Mouse (Mus musculus) retina, postnatal 1 day (tissue): ENCODE data around the gene Cxcl2.

Source experiments
- DNase-seq: peaks from one replicate; pipeline ENCODE4 v3.0.0-alpha.2; 2012

The Cxcl2 gene

DNA sequence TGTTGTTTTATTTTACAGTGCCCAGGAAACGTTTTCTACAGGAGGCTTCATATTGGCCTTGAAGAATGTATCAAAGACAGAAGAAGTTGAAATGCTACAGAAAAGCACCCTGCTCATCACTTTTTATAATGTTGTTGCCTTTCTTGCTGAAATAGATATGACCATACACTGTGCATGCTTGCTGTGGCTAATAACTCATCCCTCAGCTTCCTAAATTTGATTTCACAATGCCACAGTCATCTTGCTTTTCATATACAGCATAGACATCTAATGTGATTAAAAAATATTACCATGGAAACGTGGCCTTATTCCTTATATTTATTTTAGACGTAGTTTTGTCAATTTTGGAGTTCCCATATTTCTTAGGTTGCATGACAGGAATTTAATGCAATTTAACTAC is 6.2 kb upstream of the Cxcl2 start:
- no peak for DNase-seq

DNA sequence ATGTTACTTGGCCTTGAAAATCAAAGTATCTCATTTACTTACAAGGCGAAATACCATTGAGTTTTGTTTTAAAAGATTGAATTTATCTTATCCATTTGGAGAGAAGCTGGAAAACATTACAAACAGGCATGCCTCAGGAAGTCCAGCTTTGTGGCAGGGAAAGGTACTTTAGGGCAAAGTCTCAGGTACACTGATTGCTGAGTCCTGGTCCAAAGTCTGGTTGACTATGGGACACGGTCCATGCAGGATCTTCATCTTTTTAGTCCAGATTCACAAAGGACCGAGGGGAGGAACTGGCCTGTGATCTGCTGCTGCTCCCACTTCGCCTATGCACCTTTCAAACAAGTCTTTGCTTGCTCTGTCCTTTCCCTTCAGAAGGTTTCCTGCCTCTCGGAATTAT is 4.4 kb upstream of the Cxcl2 start:
- DNase-seq = no peak

DNA sequence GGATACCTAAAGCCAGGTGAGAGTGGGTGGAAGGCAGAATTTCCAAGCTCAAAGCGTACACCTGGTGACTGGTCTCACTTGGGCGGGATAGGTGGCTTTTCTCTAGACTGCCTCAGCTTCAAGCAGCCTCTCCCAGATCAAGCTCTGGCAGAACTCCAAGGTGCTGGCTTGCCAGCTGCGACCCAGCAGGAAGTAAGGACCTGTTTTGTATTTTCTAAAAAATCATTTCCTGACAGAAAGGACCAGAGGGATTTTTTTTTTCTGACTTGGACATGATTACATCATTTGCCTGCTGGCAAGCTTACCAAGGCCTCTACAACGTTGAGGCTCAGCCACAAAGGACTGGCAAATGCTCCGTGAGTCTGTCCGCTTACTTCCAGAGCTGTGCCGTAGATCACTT is 3.5 kb upstream of the Cxcl2 start:
- DNase-seq = no peak

DNA sequence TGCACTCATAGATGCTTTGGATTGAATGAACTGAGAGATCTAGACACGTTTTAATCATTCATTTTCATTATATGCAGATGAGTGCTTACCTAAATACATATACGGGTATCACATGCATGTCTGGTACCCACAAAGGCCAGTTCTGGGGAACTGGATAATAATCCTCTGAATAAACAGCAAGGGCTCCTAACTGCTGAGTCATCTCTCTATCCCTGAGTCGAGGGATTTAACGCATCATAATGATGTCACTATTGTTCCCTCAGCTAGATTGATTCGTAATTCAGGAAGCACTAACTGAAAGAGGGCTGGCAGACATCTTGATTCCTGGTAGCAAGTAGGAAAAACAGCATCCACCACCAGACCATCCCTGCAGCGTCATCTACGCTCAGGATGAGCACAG is 3.0 kb upstream of the Cxcl2 start:
- no peak for DNase-seq

DNA sequence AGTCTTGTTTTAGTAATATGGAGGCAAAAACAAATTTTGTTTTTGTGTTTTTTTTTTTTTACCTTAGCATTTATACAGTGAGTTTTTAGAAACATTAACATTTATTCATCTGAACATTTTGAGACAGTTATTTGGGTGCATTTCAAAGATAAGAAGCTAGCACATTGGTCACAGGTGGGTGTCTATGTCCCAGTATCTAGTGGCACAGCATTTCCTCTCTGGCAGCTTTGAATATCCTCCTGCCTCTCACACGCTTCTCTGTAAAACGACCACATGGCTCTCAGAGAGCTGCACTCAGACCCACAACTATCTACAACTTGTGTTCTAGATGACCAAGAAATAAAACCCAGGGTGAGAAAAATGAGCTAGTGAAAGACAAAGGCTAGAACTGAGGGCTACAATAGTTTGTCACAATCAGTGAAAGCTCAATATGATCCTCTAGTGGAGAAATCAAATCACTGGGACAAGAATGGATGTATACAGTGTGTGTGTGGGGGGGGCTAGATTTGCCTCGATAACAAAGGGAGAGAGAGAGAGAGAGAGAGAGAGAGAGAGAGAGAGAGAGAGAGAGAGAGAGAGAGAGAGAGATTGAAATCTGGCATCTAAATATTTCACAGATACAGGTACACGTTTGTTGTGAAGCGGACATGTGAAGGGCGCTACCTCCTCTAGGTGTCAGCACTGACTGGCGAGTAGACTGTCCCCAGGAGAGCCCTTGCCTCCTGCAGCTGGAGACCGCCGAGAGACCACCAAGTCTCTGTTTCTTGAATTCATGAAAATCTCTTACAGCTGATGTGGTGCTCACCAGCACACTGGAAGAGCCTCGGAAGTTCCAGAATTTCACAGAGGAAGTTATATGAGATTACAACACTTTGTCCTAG is 1.1 kb upstream of the Cxcl2 start:
- DNase-seq = peak; percentile 56

DNA sequence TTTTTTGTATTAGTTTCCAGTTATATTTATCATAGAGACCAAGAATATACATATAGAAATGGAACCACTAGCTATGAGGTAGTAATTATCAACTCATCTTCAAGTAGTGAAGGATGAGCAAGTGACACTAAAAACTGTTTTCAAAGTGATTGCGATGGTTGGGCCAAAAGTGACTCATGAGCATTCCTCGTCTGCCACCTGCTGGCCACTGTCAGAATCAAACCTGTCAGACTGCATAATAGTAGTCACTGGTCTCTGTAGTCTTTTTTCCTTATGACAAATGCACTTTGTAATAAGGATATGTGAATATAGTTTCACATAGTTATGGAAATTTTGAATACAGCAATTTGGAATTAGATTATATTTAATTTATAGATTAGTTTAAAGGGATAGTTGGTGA is 5.3 kb downstream of the Cxcl2 start:
- DNase-seq = peak; percentile 79

DNA sequence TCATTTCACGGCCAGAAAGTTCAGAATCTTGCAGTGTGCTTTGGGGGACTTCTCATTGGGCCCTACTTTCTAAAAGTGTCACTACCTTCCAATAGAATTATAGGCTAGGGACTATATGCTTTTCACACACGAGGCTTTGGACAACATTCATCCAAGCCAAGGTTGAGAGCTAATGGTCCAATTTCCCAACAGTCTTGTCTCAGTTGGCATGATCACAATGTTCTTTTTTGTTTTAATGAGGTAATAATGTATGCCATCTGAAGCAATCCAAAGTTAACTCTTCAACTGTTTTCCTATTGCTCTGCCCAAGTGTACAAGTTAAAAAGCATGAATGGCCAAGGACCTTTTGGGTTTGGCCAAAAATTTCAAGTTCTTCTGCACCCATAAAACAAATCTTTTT is 15.8 kb downstream of the Cxcl2 start:
- no peak for DNase-seq

DNA sequence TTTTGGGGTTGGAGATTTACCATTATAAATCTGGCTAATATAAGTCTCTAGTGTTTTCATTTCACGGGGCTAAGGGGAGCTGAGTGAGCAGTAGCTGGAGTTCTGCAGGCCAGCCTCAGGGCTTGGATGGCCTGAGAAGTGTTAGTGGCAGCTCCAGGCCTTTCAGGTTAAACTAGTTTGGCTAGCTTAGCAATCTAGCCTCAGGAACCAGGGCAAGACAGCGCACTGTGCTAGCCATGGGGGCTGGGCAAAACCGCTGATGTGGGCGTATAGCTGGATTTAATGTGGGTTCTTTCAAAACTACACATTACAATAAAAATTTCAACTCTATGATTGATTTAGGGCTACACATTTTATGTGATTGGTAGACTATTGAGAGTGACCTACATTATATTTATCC is 19.3 kb downstream of the Cxcl2 start:
- DNase-seq = no peak

DNA sequence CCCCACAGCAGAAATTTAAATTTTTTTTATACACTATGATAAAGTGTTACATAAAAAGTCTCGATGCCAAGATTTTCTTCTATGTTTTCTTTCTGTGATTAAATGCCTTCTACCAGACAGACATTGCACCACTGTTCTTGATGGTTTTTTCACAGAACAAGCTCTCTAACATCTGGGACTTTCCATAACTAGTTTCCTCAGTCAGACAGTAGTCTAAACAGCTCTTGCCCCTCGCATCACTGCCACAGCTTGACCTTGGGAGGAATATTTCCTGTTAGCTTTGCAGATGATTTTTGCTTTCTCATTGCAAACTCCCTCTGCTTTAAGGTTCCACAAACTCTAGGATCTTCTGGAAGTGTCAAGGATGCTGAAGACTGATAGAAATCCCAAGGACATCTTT is 26.9 kb downstream of the Cxcl2 start:
- DNase-seq = no peak

DNA sequence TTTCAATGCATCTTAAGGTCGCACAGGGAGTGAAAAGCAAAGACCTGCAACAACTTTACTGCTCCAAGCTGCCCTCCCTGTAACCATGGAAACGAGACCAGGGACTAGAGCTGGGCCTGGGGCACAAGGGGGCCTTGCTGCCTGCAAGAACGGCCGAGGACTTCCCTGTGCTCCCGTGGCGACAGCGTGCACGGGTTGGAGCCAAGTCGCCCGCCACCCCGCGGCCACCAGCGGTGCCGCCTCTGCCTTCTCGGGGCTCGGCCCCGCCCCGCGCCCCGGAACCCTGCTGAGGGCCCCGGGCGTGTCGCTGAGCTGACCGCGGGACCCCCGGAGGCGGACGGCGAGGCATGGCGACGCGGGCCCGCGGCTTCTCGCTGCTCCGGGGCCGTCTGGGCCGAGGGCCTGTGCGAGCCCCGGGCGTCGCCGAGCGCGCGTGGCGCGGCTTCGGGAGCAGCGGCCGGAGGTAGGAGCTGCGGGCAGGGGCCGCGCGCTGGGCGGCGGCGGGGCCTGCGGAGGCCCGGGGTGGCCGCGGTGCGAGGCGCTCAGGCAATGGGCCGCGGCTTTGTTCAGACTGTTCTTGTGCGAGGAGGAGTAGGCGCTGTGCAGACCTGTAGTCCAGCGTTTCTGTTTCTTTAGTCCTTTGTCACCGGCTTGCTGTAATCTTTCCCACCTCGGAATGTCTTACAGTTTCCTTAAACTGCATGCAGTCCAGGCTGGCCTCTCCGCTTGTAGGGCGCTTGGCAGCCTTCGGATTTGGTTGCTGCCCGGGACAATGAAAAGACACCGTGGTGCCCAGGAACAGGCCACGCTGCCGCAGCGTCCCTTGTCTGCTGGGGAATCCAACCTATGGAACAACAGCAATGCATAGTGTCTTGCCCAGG is 27.5 kb downstream of the Cxcl2 start, which contains the start of gene Mthfd2l:
Mthfd2l (plus strand) TSS at position 147 of the 881 bp plus-strand sequence.
- DNase-seq = peak; percentile 95

DNA sequence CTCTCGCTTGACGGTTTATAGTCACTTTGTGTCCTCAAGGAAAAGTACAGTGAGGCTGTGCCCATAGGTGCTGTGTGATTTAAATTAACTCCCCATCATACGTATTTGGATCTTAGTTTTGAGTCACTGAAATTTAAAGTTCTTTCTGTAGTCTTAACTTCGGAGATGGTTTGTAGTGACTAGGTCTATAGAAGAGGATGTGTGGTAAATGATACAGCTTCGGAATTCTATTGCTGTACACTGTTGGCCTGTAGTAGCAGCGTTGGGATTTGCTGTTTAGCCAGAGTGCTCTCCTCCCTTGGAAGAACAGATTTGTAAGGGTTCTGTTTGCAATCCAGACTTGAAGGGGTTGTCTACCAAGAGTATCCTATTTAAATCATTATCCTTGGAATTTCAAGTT is 28.2 kb downstream of the Cxcl2 start:
- no peak for DNase-seq

DNA sequence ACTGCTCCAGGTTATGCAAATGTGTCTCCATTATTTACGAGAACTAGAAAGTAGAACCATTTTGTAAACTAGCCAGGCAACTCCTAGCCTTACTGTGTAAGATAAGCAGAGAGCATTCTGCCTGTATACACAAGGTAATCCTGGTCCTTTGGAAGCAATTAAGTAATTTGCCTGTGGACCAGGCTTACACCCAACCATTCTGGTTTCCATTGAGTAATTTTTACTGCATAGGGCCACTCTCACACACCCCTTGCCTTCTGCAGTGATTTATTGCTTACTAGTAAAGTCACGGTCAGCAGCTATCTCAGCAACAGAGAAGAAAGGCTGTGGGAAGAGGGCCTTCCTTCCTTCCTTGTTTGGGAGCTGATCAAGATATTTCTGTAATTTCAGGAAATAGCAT is 33.0 kb downstream of the Cxcl2 start:
- DNase-seq = no peak

DNA sequence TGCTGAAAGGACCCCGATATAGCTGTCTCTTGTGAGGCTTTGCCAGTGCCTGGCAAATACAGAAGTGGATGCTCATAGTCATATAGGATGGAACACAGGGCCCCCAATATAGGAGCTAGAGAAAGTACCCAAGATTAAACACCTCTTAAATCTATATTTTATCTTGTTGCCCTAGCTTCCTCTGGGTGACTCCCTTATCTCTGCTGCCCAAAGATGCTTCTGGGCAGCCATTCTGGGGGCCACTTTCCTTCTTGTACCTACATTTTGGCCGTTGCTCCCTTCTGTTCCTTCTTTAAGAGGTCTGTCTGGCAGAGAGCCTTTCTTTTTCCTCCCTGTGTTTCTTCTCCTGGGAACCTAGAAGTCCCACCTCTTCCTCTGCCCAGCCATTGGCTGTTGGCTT is 41.8 kb downstream of the Cxcl2 start:
- no peak for DNase-seq

DNA sequence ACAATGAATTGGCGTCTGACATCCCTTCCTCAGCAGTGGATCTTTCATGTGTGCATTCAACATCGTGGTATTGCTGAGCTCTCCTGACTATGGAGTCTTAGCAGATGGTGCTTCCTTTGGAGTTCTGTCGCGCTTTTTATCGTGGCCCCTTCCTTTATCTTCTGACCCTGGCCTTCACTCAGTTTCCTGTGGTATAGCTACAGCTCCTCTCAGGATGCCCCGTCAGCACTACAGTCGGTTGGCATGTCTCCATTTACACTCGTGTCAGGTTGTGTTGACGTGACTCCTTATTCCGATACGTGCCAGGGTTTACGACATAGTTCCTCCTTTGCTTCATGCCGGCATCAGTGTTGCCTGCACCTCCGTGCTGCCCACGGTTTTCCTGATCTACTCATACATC is 45.8 kb downstream of the Cxcl2 start:
- no peak for DNase-seq

DNA sequence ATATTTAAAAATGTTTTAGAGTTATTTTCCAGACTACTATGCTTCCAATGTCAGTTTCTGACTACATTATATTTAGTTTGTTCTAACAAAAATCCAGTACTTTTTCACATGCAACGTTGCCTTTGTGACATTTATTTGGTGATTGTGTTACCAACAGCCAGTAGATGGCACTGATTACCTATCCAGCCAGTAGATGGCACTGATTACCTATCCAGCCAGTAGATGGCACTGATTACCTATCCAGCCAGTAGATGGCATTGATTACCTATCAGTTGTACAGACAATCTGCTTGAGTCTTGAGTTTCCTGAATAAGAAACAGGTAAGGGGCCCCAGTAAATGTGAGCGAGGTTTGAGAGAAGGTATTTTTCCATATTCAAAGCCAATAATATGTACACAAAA is 47.8 kb downstream of the Cxcl2 start:
- peak; percentile 27 for DNase-seq

DNA sequence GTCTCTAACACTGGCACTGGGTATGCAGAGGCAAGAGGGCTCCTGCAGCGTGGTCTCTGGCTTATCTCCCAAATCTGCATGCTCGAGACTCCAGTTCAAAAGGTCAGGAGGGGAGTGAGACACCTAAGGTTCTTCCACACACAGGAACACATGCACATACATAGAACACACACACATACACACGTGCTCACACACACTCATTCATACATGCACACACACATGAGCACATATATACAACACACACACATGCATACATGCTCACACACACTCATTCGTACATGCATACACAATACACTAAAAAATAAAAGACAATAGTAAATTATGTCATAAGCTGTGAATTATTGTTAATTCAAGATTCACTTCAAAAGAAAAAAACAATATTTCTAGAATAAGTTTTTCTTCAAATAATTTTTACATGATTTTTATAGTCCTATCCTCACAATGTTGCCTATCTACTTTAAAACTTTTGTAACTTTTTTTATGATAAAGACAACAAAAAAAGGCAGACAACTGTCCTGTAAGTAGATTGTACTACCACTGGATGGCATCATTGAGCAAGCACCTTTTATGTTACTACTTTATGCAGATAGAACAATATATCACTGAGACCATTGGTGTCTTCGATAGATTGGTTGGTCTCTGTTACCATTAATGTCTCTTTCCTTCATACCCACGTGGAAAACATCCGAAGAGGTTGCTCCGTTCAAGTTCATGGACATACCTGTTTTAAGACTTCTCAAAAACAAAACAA is 49.2 kb downstream of the Cxcl2 start:
- peak; percentile 24 for DNase-seq
